Mouse (Mus musculus) bone marrow, adult 2 months (tissue): ENCODE measurements around the gene Unk.

Experiments used
- CTCF ChIP-seq: fragments of 200-500 bp; IDR thresholded peaks from 2 replicates; pipeline ENCODE4 v1.5.1; 2011; ENCODE audit warnings: low read length, control low read depth; ENCODE audit not compliant: control insufficient read depth, insufficient read depth
- POLR2A ChIP-seq: fragments of 200-500 bp; IDR thresholded peaks from 2 replicates; pipeline ENCODE4 v1.6.1; 2011; ENCODE audit warnings: low read depth, mild to moderate bottlenecking, control low read depth, low read length, borderline replicate concordance; ENCODE audit not compliant: control insufficient read depth

GRCm38 (mm10) chr11:116109441-116110081 lies 79.4 kb downstream of the Unk start:
- no peak for TF ChIP-seq CTCF
- no peak for TF ChIP-seq POLR2A
